Mouse (Mus musculus) brain, embryonic 14.5 days (tissue): ENCODE measurements at regions not wholly inside any gene's neighbourhood (a gene's known extent, or its start where the extent isn't known, plus 50 kb on each side); places are given as distances from the start of the nearest gene placed in this dataset.

Experiments
- CTCF ChIP-seq: fragments of 200-500 bp; IDR thresholded peaks from 2 replicates; pipeline ENCODE4 v1.5.1; 2012; ENCODE audit warnings: inconsistent platforms, mild to moderate bottlenecking, moderate library complexity, borderline replicate concordance; ENCODE audit not compliant: insufficient read depth, insufficient read length; ENCODE audit errors: extremely low read depth
- POLR2A ChIP-seq: fragments of 200-500 bp; IDR thresholded peaks from 2 replicates; pipeline ENCODE4 v1.6.1; 2012; ENCODE audit warnings: mild to moderate bottlenecking, inconsistent platforms, borderline replicate concordance; ENCODE audit not compliant: poor library complexity, insufficient read depth, insufficient read length, severe bottlenecking; ENCODE audit errors: extremely low read depth

- no peak for TF ChIP-seq POLR2A
- TF ChIP-seq CTCF: no peak
Observed at GRCm38 (mm10) chr3:40200174-40200573, 330.9 kb upstream of the Intu start.
